Mouse (Mus musculus) right cerebral cortex, postnatal 4 days (tissue): Measurements from ENCODE around the gene Zfp955a.
"Not testable (repeated sequence)": the region's sequence is repeated elsewhere in the genome, so short reads cannot be mapped to it uniquely, and the experiment has no call there.

Source experiments
- DNase-seq: peaks from one replicate; pipeline ENCODE4 v3.0.0-alpha.2; 2022

Zfp955a gene

DNA sequence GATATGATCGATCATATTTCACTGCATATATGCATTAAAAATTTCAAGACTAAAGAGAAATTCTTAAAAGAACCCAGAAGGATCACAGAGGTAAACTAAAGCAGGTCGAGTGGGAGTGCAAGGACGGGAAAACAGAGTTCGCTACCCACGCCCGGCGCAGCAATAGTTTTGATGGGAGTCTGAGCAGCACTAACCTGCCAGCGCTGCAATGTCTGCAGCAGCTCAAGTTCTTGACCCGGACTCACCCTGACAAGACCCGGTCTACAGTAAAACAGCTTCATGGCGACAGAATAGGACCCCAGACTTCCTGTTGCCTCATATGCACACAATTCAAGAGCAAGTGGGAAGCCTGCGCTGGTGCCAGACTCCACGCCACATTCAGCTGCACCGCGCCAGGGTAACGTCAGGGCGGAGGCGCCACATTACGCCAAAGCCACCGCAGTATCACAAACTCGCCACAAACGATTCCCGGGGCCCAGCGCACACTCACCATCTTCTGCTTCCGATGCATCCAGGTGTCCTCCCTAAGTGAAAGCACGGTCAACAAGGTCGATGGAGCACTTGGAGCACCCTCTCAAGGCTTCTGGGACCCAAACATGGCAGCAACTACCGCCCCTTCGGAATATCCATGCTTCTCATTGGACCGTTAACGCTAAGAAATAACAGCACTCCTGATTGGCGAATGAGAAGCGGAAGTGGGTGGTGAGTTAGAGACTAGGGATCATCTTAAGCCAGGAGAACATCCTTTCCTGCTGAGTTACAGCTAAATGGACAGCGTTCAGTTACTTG, at the start of gene Zfp955a:
Gene Zfp955a (minus strand): TSS at position 616 of the 789 bp plus-strand sequence.
- not testable (repeated sequence) for DNase-seq

DNA sequence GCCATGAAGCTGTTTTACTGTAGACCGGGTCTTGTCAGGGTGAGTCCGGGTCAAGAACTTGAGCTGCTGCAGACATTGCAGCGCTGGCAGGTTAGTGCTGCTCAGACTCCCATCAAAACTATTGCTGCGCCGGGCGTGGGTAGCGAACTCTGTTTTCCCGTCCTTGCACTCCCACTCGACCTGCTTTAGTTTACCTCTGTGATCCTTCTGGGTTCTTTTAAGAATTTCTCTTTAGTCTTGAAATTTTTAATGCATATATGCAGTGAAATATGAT, 34.9 kb upstream of the Zfp955a start:
- not testable (repeated sequence) for DNase-seq

DNA sequence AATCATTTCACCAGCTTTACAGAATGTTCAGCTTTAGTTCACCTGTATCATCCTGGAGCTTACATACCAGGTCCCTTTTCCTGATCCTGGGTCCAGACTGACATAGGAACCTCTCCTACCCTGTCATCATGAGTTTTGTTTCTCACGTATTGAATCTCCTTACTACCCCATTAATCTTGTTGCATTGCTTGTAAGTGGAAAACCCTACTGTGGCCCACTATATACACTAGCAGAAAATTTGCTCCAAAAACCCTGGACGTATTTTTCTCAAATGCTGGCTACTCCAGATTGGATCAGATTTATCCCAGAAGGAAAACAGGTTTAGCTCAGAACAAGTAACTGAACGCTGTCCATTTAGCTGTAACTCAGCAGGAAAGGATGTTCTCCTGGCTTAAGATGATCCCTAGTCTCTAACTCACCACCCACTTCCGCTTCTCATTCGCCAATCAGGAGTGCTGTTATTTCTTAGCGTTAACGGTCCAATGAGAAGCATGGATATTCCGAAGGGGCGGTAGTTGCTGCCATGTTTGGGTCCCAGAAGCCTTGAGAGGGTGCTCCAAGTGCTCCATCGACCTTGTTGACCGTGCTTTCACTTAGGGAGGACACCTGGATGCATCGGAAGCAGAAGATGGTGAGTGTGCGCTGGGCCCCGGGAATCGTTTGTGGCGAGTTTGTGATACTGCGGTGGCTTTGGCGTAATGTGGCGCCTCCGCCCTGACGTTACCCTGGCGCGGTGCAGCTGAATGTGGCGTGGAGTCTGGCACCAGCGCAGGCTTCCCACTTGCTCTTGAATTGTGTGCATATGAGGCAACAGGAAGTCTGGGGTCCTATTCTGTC, 34.3 kb upstream of the Zfp955a start, which contains the start of gene Zfp955b:
Gene Zfp955b (plus strand): TSS at position 506 of the 837 bp plus-strand sequence.
- DNase-seq = not testable (repeated sequence)

DNA sequence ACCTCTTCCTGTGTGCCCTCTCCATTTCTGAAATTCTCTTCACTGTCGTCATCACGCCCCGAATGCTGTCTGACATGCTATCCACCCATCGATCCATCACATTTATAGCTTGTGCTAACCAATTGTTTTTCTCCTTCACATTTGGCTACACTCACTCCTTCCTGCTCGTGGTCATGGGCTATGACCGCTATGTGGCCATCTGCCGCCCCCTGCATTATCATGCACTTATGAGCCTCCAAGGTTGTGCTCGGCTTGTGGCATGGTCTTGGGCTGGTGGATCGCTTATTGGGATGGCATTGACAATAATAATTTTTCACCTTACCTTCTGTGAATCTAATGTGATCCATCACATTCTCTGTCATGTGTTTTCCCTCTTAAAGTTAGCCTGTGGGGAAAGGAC, 14.0 kb upstream of the Zfp955a start:
- DNase-seq = no peak

DNA sequence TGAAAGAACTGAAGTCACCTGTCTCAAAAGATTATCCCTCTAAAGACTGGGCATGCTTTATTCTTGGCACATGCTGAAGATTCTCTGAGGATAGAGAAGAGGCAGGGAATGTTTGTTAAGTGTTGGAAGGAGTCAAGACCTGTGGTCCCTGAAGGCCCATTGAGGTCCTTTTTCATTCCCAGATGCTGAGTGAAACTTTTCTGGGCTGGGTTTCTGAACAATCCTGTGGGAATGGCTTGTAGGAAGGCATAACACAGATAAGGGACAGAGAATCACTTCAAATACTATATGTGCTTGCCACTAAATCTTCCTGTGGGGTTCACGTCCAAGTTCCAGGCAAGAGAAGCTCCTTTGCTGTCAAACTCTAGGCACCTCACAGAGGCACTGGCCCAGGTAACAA, 9.4 kb upstream of the Zfp955a start, which contains the start of gene Olfr63:
Gene Olfr63 (plus strand): TSS at position 301 of the 400 bp plus-strand sequence.
- DNase-seq = no peak

DNA sequence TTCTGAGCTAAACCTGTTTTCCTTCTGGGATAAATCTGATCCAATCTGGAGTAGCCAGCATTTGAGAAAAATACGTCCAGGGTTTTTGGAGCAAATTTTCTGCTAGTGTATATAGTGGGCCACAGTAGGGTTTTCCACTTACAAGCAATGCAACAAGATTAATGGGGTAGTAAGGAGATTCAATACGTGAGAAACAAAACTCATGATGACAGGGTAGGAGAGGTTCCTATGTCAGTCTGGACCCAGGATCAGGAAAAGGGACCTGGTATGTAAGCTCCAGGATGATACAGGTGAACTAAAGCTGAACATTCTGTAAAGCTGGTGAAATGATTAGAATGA, 343 bp upstream of the Zfp955a start:
- not testable (repeated sequence) for DNase-seq

DNA sequence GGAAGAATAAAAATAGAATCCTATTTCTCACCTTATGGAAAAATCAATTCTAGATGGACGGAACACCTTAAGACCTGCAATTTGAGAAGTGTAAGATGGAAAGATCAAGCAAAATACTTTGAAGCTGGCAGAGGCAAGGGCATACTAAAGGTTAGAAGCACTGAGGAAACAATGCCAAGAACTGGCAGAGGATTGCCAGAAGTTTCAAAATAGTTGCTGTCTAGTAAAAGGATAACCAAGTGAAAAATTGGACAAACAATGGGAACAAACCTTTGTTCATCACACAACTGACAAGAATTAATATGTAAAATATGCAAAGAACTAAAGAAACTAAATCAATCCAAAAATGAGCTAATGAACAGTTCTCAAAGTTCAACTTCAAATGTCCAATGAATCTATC, 18.3 kb downstream of the Zfp955a start:
- DNase-seq = not testable (repeated sequence)

DNA sequence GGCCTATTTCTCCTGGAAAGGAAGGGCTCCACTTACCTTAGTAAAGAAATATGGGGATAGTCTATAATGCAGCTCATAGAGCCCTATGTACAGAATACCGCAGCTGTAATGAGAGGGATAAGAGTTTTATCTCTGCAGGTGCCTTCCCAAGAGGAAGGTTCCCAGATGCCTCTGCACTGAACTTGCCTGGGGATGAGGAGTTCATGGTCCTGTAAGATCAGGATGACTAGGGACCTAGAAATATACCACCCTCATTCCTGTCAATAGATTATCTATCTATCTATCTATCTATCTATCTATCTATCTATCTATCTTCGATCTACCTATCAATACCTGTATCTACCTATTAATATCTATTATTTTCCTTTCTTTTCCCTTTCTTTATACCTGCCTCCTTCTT, 33.4 kb downstream of the Zfp955a start, which contains the start of gene Olfr1564:
Gene Olfr1564 (minus strand): TSS at position 101 of the 400 bp plus-strand sequence.
- DNase-seq = no peak

DNA sequence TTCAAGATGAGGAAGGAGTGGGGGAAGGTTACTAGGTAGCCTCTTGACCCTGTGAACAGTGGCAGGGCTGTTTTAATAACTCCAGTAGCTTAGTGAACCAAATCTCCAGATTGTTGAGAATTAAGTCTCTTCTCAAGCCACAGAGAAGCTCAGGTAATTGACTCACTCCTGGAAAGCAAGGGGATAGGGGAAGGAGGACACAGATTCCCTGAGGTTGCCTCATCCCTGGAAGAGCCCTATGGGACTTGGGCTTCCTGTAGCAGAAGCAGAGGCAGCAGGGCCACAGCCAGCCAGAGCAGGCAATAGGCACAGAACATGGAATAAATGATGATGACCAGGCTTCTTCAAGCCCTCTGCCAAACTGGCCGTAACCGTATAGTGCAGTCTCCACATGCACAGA, 63.9 kb downstream of the Zfp955a start, which contains the start of gene Olfr239:
Gene Olfr239 (plus strand): TSS at position 301 of the 400 bp plus-strand sequence.
- DNase-seq = not testable (repeated sequence)
